Mouse (Mus musculus) heart, embryonic 15.5 days (tissue): Measurements from ENCODE around the gene Yipf3. TPM values are rescaled to one million over a fixed set of nuclear protein-coding genes. Genes with fewer than 3 reads are reported as not detected.

Experiments used
- ATAC-seq: fragments of 200-750 bp; cut with Nextera tagmentation; replicated peaks from 2 replicates; pipeline ENCODE4 v1.8.0; 2017; ENCODE audit warnings: low read depth, moderate TSS enrichment; ENCODE audit not compliant: insufficient number of reproducible peaks, insufficient read depth, low FRiP score
- H3K27ac ChIP-seq: fragments of 300-500 bp; sonication (generic); 2 replicates; pipeline ENCODE4 v1.5.1; 2015; ENCODE audit warnings: mild to moderate bottlenecking, inconsistent platforms
- H3K27me3 ChIP-seq: fragments of 300-500 bp; sonication (generic); 2 replicates; pipeline ENCODE4 v1.6.1; 2015; ENCODE audit warnings: inconsistent platforms
- H3K36me3 ChIP-seq: fragments of 300-500 bp; sonication (generic); 2 replicates; pipeline ENCODE4 v1.6.1; 2015; ENCODE audit warnings: mild to moderate bottlenecking, inconsistent platforms
- H3K4me1 ChIP-seq: fragments of 300-500 bp; sonication (generic); replicated peaks from 2 replicates; pipeline ENCODE4 v1.6.1; 2015; ENCODE audit warnings: inconsistent platforms
- H3K4me2 ChIP-seq: fragments of 300-500 bp; sonication (generic); 2 replicates; pipeline ENCODE4 v1.6.1; 2015; ENCODE audit warnings: inconsistent platforms, mild to moderate bottlenecking, moderate library complexity
- H3K4me3 ChIP-seq: fragments of 300-500 bp; sonication (generic); 2 replicates; pipeline ENCODE4 v1.5.1; 2015; ENCODE audit warnings: mild to moderate bottlenecking, inconsistent platforms
- H3K9ac ChIP-seq: fragments of 300-500 bp; sonication (generic); 2 replicates; pipeline ENCODE4 v1.6.1; 2015; ENCODE audit warnings: mild to moderate bottlenecking, inconsistent platforms
- H3K9me3 ChIP-seq: fragments of 300-500 bp; sonication (generic); replicated peaks from 2 replicates; pipeline ENCODE4 v1.6.1; 2016; ENCODE audit warnings: inconsistent platforms
- WGBS: fragments of 180-500 bp; shearing (Covaris S2); methylation state at CpG from one replicate; pipeline ENCODE4 v1.1.7; 2015; ENCODE audit warnings: mixed read lengths; 5-methylcytosine and 5-hydroxymethylcytosine counted together
- polyA plus RNA-seq: library from polyadenylated mRNA; unstranded; fragments of >200 nt; fragmentation: Nextera tagmentation; extraction: Ambion mirVana; gene quantifications from 2 replicates; pipeline ENCODE4 v1.2.1, GENCODE M21; 2015

Gene Yipf3
- polyA plus RNA-seq, 1 experiment from 2014 or later, result 72.1 TPM

- Histone ChIP-seq H3K27me3 (peaks cover 18% of the 10 kb centered on the region), H3K9me3 (no peaks in the 10 kb centered on the region), H3K4me1 (peaks cover 17% of the 10 kb centered on the region), H3K36me3 (peaks cover 38% of the 10 kb centered on the region), H3K4me3 (0 out of 2 replicates have a peak overlapping the region, but pooled peaks have one; percentile 63), H3K4me2 (peak overlapping the region; percentile 97; the same call in 1 of the 2 replicates), H3K9ac (no peak overlapping the region), H3K27ac (no peak overlapping the region)
- no peak for ATAC-seq
- 25% methylated on average over 6 of the region's 6 CpGs for whole genome bisulfite sequencing
Measured at GRCm38 (mm10) chr17:46255147-46255546, 7.3 kb downstream of the Yipf3 start.

- Histone ChIP-seq H3K4me2 (no peak overlapping the region), H3K4me1 (peaks cover 10% of the 10 kb centered on the region), H3K4me3 (no peak overlapping the region), H3K9me3 (no peaks in the 10 kb centered on the region), H3K36me3 (peaks cover 48% of the 10 kb centered on the region), H3K27me3 (peaks cover 18% of the 10 kb centered on the region), H3K27ac (no peak overlapping the region), H3K9ac (no peak overlapping the region)
- 77% methylated on average over 30 of the region's 30 CpGs for WGBS
- ATAC-seq, result 0 out of 2 replicates have a peak, but pooled peaks have one; percentile 12
Measured at GRCm38 (mm10) chr17:46258279-46259053, 10.6 kb downstream of the Yipf3 start.

GRCm38 (mm10) chr17:46259675-46260074, 11.8 kb downstream of the Yipf3 start:
- no peaks in the 10 kb centered on the region for H3K9me3 ChIP-seq
- H3K4me1 ChIP-seq, result 0 out of 2 replicates have a peak, but pooled peaks cover 2% of the 10 kb centered on the region
- H3K4me2 ChIP-seq, result no peak overlapping the region
- WGBS, result 82% methylated on average over 17 of the region's 17 CpGs
- H3K27ac ChIP-seq, result peak overlapping the region; percentile 23; the same call in 1 of the 2 replicates
- H3K9ac ChIP-seq, result no peak overlapping the region
- H3K36me3 ChIP-seq, result peaks cover 59% of the 10 kb centered on the region
- peaks cover 9% of the 10 kb centered on the region for H3K27me3 ChIP-seq
- H3K4me3 ChIP-seq, result no peak overlapping the region
- no peak for ATAC-seq

GRCm38 (mm10) chr17:46262201-46262694, 14.4 kb downstream of the Yipf3 start:
- WGBS, result 84% methylated on average over 5 of the region's 5 CpGs
- no peak for ATAC-seq

GRCm38 (mm10) chr17:46265502-46265901, 17.6 kb downstream of the Yipf3 start:
- no peak overlapping the region for H3K4me2 ChIP-seq
- peaks cover 47% of the 10 kb centered on the region for H3K36me3 ChIP-seq
- no peak overlapping the region for H3K4me3 ChIP-seq
- no peak for ATAC-seq
- 85% methylated on average over 12 of the region's 12 CpGs for WGBS
- H3K27ac ChIP-seq, result no peak overlapping the region
- no peaks in the 10 kb centered on the region for H3K9me3 ChIP-seq
- peaks cover 34% of the 10 kb centered on the region for H3K4me1 ChIP-seq
- no peak overlapping the region for H3K9ac ChIP-seq
- H3K27me3 ChIP-seq, result no peaks in the 10 kb centered on the region

More at GRCm38 (mm10) chr17:46262201-46262694, 14.4 kb downstream of the Yipf3 start:
- H3K9ac ChIP-seq, result no peak overlapping the region
- no peak overlapping the region for H3K27ac ChIP-seq
- H3K4me2 ChIP-seq, result no peak overlapping the region
- H3K4me3 ChIP-seq, result no peak overlapping the region
- H3K9me3 ChIP-seq, result no peaks in the 10 kb centered on the region
- peaks cover 14% of the 10 kb centered on the region for H3K4me1 ChIP-seq
- H3K36me3 ChIP-seq, result peaks cover 65% of the 10 kb centered on the region
- no peaks in the 10 kb centered on the region for H3K27me3 ChIP-seq

GRCm38 (mm10) chr17:46265918-46266618, 18.2 kb downstream of the Yipf3 start:
- H3K4me2 ChIP-seq, result no peak overlapping the region
- H3K4me1 ChIP-seq, result peaks cover 32% of the 10 kb centered on the region
- peak; percentile 23; the same call in 1 of the 2 replicates for ATAC-seq
- no peak overlapping the region for H3K4me3 ChIP-seq
- peaks cover 47% of the 10 kb centered on the region for H3K36me3 ChIP-seq
- WGBS, result 18% methylated on average over 14 of the region's 14 CpGs
- peak overlapping the region; percentile 49 for H3K27ac ChIP-seq
- no peak overlapping the region for H3K9ac ChIP-seq
- no peaks in the 10 kb centered on the region for H3K27me3 ChIP-seq
- no peaks in the 10 kb centered on the region for H3K9me3 ChIP-seq

GRCm38 (mm10) chr17:46266986-46267385, 19.1 kb downstream of the Yipf3 start:
- 70% methylated on average over 6 of the region's 6 CpGs for WGBS
- H3K36me3 ChIP-seq, result peaks cover 44% of the 10 kb centered on the region
- no peaks in the 10 kb centered on the region for H3K27me3 ChIP-seq
- H3K27ac ChIP-seq, result no peak overlapping the region
- peaks cover 33% of the 10 kb centered on the region for H3K4me1 ChIP-seq
- no peak for ATAC-seq
- no peak overlapping the region for H3K9ac ChIP-seq
- H3K9me3 ChIP-seq, result no peaks in the 10 kb centered on the region
- H3K4me2 ChIP-seq, result no peak overlapping the region
- no peak overlapping the region for H3K4me3 ChIP-seq

- Histone ChIP-seq H3K36me3 (peaks cover 39% of the 10 kb centered on the region), H3K9me3 (no peaks in the 10 kb centered on the region), H3K9ac (no peak overlapping the region), H3K27me3 (no peaks in the 10 kb centered on the region), H3K4me3 (no peak overlapping the region), H3K4me1 (peaks cover 36% of the 10 kb centered on the region), H3K4me2 (no peak overlapping the region), H3K27ac (no peak overlapping the region)
- ATAC-seq, result no peak
- WGBS, result 76% methylated on average over 7 of the region's 7 CpGs
Measured at GRCm38 (mm10) chr17:46267511-46267910, 19.6 kb downstream of the Yipf3 start.

- H3K9ac ChIP-seq, result no peak overlapping the region
- no peaks in the 10 kb centered on the region for H3K9me3 ChIP-seq
- H3K27me3 ChIP-seq, result no peaks in the 10 kb centered on the region
- H3K4me2 ChIP-seq, result no peak overlapping the region
- peaks cover 32% of the 10 kb centered on the region for H3K36me3 ChIP-seq
- 62% methylated on average over 10 of the region's 10 CpGs for WGBS
- no peak overlapping the region for H3K4me3 ChIP-seq
- peaks cover 43% of the 10 kb centered on the region for H3K4me1 ChIP-seq
- ATAC-seq, result no peak
- no peak overlapping the region for H3K27ac ChIP-seq
Measured at GRCm38 (mm10) chr17:46268026-46268720, 20.3 kb downstream of the Yipf3 start.

- Histone ChIP-seq H3K4me3 (no peak overlapping the region), H3K27ac (no peak overlapping the region), H3K9ac (no peak overlapping the region), H3K4me2 (no peak overlapping the region), H3K27me3 (no peaks in the 10 kb centered on the region), H3K36me3 (peaks cover 16% of the 10 kb centered on the region), H3K4me1 (peaks cover 58% of the 10 kb centered on the region), H3K9me3 (no peaks in the 10 kb centered on the region)
- WGBS, result 79% methylated on average over 19 of the region's 19 CpGs
- ATAC-seq, result no peak
Measured at GRCm38 (mm10) chr17:46269771-46270534, 22.1 kb downstream of the Yipf3 start.
